Comparison of ENCODE assay signal across 8 mouse cellular contexts in genomic region chr5:143058208-143058607, GRCm38 (mm10). TPM values are rescaled to one million over a fixed set of nuclear protein-coding genes. Genes with fewer than 3 reads are reported as not detected.
DNase-seq lines count a peak whose midpoint lies in the region; ATAC-seq and TF ChIP-seq lines count a peak whose summit lies in the region.

No protein-coding gene starts in this region.

- TF ChIP-seq CTCF in testis, adult 2 months (IDR thresholded peaks at IDR 0.05; ENCODE audit: control insufficient read depth, insufficient read depth, insufficient replicate concordance, low read depth, low read length), result no peak
- no peak for TF ChIP-seq CTCF in stomach, postnatal 0 days (IDR thresholded peaks at IDR 0.05; ENCODE audit: low read depth)

- intact Hi-C loops in left cerebral cortex, postnatal 25 days (cut with DNase I), result no loop called here

- no peak overlapping the region for H3K4me2 ChIP-seq in forebrain, embryonic 11.5 days (ENCODE audit: low read depth, low read length, severe bottlenecking)
- no peak overlapping the region for H3K4me2 ChIP-seq in forebrain, embryonic 12.5 days
- H3K4me2 ChIP-seq in liver, embryonic 12.5 days, result peak overlapping the region; percentile 67
- no peak overlapping the region for H3K4me2 ChIP-seq in stomach, postnatal 0 days (replicated peaks; ENCODE audit: low read depth)

- ATAC-seq in forebrain, embryonic 11.5 days (replicated peaks; ENCODE audit: low FRiP score), result no peak
- no peak for ATAC-seq in forebrain, embryonic 12.5 days (ENCODE audit: low FRiP score)
- ATAC-seq in liver, embryonic 12.5 days, result peak; percentile 81
- no peak for ATAC-seq in stomach, postnatal 0 days (ENCODE audit: low FRiP score, low TSS enrichment)
- no peak for ATAC-seq in cerebellum, adult (ENCODE audit: insufficient number of reproducible peaks, low FRiP score, low TSS enrichment)

- no peak for TF ChIP-seq POLR2A in testis, adult 2 months (IDR thresholded peaks at IDR 0.05; ENCODE audit: control insufficient read depth, low read depth, low read length)

- no peak for DNase-seq in forebrain, embryonic 11.5 days (ENCODE audit: low spot score)
- no peak for DNase-seq in testis, postnatal 10 days (ENCODE audit: low spot score)
- DNase-seq in stomach, postnatal 0 days (ENCODE audit: low spot score), result no peak
- DNase-seq in left cerebral cortex, postnatal 25 days (ENCODE audit: low spot score in 2 of 2), result no peak

- no peak overlapping the region for H3K4me3 ChIP-seq in forebrain, embryonic 11.5 days (ENCODE audit: low read depth, low read length)
- H3K4me3 ChIP-seq in forebrain, embryonic 12.5 days (replicated peaks), result no peak overlapping the region
- H3K4me3 ChIP-seq in testis, adult 2 months (ENCODE audit: control insufficient read depth, low read depth, low read length), result no peak overlapping the region
- peak overlapping the region; percentile 28 for H3K4me3 ChIP-seq in liver, embryonic 12.5 days
- H3K4me3 ChIP-seq in stomach, postnatal 0 days (ENCODE audit: low read depth, low read length), result no peak overlapping the region

- no peaks in the 10 kb centered on the region for H3K9me3 ChIP-seq in forebrain, embryonic 11.5 days (ENCODE audit: control insufficient read depth, low read length)
- H3K9me3 ChIP-seq in forebrain, embryonic 12.5 days, result no peaks in the 10 kb centered on the region
- H3K9me3 ChIP-seq in liver, embryonic 12.5 days (replicated peaks), result no peaks in the 10 kb centered on the region
- no peaks in the 10 kb centered on the region for H3K9me3 ChIP-seq in stomach, postnatal 0 days (ENCODE audit: control insufficient read depth, low read length)

- no peaks in the 10 kb centered on the region for H3K36me3 ChIP-seq in forebrain, embryonic 11.5 days (ENCODE audit: control insufficient read depth, insufficient read depth, low read length)
- H3K36me3 ChIP-seq in forebrain, embryonic 12.5 days (replicated peaks), result peaks cover 33% of the 10 kb centered on the region
- H3K36me3 ChIP-seq in testis, adult 2 months (ENCODE audit: control insufficient read depth, insufficient read depth, low read length), result no peaks in the 10 kb centered on the region; the same call in 1 of the 2 replicates
- H3K36me3 ChIP-seq in liver, embryonic 12.5 days, result peaks cover 34% of the 10 kb centered on the region
- H3K36me3 ChIP-seq in stomach, postnatal 0 days (ENCODE audit: control insufficient read depth, insufficient read depth, low read length), result no peaks in the 10 kb centered on the region

- TF ChIP-seq EP300 in stomach, postnatal 0 days (optimal IDR thresholded peaks at IDR 0.05), result no peak

- H3K27me3 ChIP-seq in forebrain, embryonic 11.5 days (ENCODE audit: control insufficient read depth, insufficient read depth, low read length), result no peaks in the 10 kb centered on the region
- H3K27me3 ChIP-seq in forebrain, embryonic 12.5 days, result no peaks in the 10 kb centered on the region
- no peaks in the 10 kb centered on the region for H3K27me3 ChIP-seq in testis, adult 2 months (ENCODE audit: control insufficient read depth, insufficient read depth, low read length)
- no peaks in the 10 kb centered on the region for H3K27me3 ChIP-seq in liver, embryonic 12.5 days (replicated peaks)
- H3K27me3 ChIP-seq in stomach, postnatal 0 days (ENCODE audit: control insufficient read depth, insufficient read depth, low read length), result no peaks in the 10 kb centered on the region

- 0 out of 2 replicates have a peak, but pooled peaks cover 2% of the 10 kb centered on the region for H3K4me1 ChIP-seq in forebrain, embryonic 11.5 days (replicated peaks; ENCODE audit: control insufficient read depth, insufficient read depth, low read length)
- peaks cover 28% of the 10 kb centered on the region; the same call in 1 of the 2 replicates for H3K4me1 ChIP-seq in forebrain, embryonic 12.5 days
- H3K4me1 ChIP-seq in testis, adult 2 months (ENCODE audit: control insufficient read depth, insufficient read depth, low read length), result no peaks in the 10 kb centered on the region; the same call in 1 of the 2 replicates
- H3K4me1 ChIP-seq in liver, embryonic 12.5 days, result peaks cover 98% of the 10 kb centered on the region
- H3K4me1 ChIP-seq in stomach, postnatal 0 days (replicated peaks; ENCODE audit: control insufficient read depth, insufficient read depth), result no peaks in the 10 kb centered on the region; the same call in 1 of the 2 replicates

- H3K9ac ChIP-seq in forebrain, embryonic 11.5 days (ENCODE audit: low read length), result no peak overlapping the region
- no peak overlapping the region for H3K9ac ChIP-seq in forebrain, embryonic 12.5 days
- peak overlapping the region; percentile 73 for H3K9ac ChIP-seq in liver, embryonic 12.5 days
- H3K9ac ChIP-seq in stomach, postnatal 0 days (ENCODE audit: low read length), result no peak overlapping the region

- H3K27ac ChIP-seq in forebrain, embryonic 11.5 days (ENCODE audit: low read depth, low read length), result 0 out of 2 replicates have a peak overlapping the region, but pooled peaks have one; percentile 12
- no peak overlapping the region for H3K27ac ChIP-seq in forebrain, embryonic 12.5 days
- H3K27ac ChIP-seq in testis, adult 2 months (ENCODE audit: control insufficient read depth, insufficient read depth, low read depth, low read length), result peak overlapping the region; percentile 63
- H3K27ac ChIP-seq in liver, embryonic 12.5 days, result peak overlapping the region; percentile 99
- peak overlapping the region; percentile 81 for H3K27ac ChIP-seq in stomach, postnatal 0 days (replicated peaks)

- 81% methylated on average over 2 of the region's 2 CpGs for WGBS in forebrain, embryonic 11.5 days
- WGBS in forebrain, embryonic 12.5 days, result 52% methylated on average over 2 of the region's 2 CpGs
- WGBS in liver, embryonic 12.5 days (ENCODE audit: insufficient replicate concordance), result 3% methylated on average over 2 of the region's 2 CpGs
- WGBS in stomach, postnatal 0 days, result 17% methylated on average over 2 of the region's 2 CpGs

RNA-seq across cellular contexts. Expression of gene Rnf216, which starts 54.6 kb away (rescaled TPM):
- 38.6 and 42.7 TPM in 2 replicates for polyA plus RNA-seq in forebrain, embryonic 11.5 days (2014; fragmentation: Nextera tagmentation; extraction: Ambion mirVana)
- polyA plus RNA-seq in forebrain, embryonic 12.5 days (2016; fragmentation: Nextera tagmentation; extraction: Ambion mirVana), result 52.3 and 54.8 TPM in 2 replicates
- 58.3 and 60.4 TPM in 2 replicates for polyA plus RNA-seq in testis, adult 2 months (2012; rRNA removed)
- polyA plus RNA-seq in liver, embryonic 12.5 days (2016; fragmentation: Nextera tagmentation; extraction: Ambion mirVana), result 28.5 and 30.1 TPM in 2 replicates
- 15.4 and 15.6 TPM in 2 replicates for polyA plus RNA-seq in stomach, postnatal 0 days (2015; fragmentation: Nextera tagmentation; extraction: Ambion mirVana)
- total RNA-seq in left cerebral cortex, postnatal 25 days (2021), result 10 to 100 TPM; 42.6 to 42.8 TPM
